Mouse (Mus musculus): ENCODE results near the gene Anks1.
A peak's percentile ranks its signal among the peaks of the same experiment; 100 is the strongest.
"Not testable (repeated sequence)": the region's sequence is repeated elsewhere in the genome, so short reads cannot be mapped to it uniquely, and the experiment has no call there.

The Anks1 gene

DNA sequence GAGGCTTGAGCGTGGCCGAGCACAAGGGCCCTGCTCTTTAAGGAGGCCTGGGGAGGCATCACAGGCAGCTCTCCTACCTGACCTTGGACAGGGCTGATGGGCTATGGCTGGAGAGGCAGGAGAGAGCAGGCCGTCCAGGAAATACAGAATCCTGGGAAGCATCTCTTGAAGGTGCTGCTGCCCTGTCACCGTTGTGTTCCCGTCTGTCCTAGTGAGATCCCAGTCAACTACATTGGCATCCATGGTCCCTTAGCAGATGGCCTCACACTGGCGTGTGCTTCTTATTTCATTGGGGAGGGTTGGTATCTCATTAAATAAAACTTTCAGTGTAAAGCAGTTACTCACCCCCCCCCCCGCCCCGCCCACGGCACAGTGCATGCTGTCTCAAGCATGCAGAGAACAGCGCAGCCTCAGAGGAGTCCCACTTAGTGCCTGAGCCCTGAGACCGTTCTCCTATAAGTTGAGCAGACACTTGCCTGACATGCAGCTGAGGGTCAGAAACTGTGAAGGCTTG lies 57.5 kb downstream of the Anks1 start:
- DNase-seq (ENCODE audit: low spot score): no peak

DNA sequence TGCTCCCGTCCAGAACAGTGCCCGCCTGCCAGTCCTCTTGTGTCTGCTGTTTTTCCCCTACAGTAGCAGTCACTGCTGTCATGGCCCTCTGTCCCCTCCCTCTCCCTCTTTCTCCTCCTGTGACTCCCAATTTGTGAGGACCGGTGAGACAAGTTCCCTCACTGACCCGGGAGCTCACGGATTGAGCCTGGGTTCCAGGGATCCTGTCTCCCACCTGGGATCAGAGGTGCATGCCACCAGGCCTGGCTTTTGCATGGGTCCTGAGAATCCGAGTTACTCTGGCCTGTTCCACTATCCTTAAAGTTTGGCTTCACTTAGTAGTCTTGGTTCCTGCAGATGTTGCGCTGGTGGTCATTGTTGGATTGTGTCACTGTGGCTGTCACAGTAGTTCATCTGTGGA lies 58.4 kb downstream of the Anks1 start:
- no peak for DNase-seq (ENCODE audit: low spot score)

DNA sequence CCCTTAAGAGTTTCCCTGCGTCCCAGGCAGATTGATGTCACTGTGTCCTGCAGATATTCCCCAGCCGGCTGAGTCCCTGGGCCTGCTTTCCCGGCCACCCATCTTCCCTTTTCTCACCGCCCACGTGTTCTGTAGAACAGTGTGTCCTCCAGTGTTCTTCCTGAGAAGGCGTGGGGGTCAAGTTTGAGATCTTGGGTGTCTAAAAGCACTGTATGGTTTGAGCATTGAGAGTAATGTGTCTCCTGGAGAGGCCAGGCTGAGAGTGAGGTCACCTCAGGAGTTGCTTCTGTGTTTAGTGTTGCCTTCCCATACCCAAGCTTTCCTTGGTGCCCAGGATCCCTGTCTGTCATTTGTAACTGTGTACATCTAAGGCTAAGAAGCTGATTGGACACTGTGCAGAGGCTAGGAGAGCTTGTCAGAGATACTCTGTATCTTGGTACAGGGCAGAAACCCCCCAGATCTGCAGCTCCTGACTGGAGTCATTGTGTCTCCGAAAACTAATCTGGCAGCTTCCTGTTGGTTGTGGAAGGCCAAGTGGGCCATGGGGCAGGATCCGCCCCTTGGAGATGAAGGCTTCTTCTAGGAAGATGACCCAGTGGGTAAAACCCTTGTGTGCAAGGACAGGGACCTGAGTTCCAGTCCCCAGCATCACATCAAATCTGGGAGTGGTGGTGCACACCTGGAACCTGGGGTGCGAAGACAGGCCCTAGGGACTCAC lies 59.1 kb downstream of the Anks1 start:
- DNase-seq (ENCODE audit: low spot score): no peak

DNA sequence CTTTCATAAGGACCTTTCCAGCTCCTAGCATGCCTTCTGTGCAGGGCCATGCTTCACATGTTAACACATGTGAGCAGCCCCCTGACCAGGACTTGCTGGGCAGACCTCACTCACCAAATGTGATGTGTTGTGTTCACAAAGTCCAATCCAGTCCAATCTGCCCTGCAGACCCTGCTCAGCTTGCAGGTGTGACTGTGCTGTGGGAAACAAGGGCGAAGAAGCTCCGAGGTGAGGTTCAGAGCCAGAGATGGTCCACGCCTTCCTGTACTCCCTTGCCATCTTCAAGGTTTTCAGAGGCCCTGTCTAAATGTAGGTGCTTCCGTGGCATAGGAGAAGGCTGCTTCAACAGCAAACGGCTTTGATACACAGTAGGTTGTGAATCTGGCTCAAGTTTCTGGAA lies 59.8 kb downstream of the Anks1 start:
- DNase-seq (ENCODE audit: low spot score): no peak

DNA sequence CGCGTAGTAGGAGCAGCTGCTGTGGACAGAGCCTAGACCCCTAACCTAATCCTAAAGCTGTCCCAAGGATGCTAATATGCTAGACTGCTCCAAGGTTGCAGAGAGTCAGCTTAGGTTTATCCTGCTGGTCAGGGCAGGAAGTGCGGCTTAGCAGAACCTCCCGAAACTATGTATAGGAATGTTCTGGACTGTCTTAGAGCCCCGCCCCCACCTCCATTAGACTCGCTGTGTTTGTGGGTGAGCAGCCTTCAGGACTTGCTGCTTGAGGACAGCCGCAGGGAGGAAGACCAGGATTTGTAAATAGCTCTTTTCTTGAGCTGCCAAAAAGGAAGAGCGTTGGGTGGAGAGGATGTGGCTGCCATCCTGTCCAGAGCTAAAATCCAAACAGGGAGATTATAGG lies 60.3 kb downstream of the Anks1 start:
- DNase-seq (ENCODE audit: low spot score): peak; percentile 29

DNA sequence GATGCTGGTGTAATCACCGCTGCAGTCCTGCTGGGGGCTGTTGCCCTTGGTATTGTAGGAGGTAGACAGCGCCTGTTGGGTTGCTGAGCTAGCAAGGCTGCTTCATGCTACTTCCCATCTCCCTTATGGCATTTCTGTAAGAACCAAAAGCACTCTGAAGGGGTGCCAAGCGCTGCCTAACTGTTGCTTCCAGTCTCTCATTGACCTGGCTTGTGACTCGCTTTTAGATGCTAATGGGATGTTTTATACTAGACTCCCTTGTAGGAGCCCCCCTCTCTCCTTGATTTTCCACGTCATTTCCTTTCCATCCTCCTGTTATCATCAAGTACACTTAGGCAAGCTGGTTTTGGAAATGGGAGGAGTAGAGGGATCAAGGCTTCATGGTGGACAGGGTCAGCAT lies 60.8 kb downstream of the Anks1 start:
- no peak for DNase-seq (ENCODE audit: low spot score)

DNA sequence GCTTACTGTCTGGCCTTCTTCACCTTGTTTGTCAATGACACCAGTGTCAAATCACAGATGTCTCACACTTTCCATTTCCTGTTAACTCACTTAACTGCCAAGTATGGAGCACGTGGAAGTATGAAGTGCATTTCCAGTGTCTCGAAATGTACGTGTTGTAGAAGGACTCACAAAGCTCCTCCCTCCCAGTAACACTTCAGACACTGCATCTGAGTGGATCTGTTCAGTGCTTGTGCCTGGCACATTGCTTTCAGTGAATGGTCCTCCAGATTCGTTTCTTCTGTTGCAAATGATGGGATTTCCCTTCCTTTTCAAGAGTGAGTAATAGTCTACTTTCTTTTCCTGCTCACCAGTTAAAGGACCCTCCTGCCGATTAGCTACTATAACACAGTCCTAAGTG lies 61.2 kb downstream of the Anks1 start:
- DNase-seq (ENCODE audit: low spot score): no peak

DNA sequence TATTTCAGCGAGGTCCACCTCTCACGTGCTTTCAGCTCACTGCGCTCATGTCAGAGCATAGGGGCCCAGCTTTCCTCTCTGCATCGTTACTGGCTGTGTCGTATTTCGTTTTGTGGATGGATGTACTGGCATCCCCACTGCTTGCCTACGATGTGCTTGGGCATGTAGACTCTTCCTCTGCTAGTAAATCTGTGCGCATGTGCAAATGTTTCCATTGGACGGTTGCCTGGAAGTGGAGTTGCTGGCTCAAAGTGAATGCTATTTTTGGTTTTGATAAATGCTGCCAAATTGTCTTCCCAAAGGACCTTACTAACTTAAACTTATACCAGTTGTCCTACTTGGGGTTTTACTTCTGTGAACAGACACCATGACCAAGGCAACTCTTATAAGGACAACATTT lies 62.4 kb downstream of the Anks1 start:
- no peak for DNase-seq (ENCODE audit: low spot score)

DNA sequence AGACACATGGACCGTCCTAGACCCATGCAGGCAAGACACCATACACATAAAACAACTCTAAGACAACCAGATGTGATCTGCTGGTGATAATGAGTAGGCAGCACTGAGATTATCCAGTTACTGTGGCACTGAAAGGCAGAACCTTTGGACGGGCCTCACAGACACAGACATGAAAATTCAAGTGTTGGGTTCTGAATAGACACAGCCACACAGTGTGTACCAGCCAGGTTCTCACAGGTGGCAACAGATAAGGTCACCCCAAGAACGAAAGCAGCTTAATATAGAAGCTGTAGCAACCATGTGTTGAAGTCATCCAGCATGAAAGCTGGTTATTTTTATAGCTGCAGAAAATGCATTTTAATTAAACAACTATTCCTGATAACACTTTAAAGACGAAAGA lies 64.2 kb downstream of the Anks1 start:
- DNase-seq (ENCODE audit: low spot score): no peak

DNA sequence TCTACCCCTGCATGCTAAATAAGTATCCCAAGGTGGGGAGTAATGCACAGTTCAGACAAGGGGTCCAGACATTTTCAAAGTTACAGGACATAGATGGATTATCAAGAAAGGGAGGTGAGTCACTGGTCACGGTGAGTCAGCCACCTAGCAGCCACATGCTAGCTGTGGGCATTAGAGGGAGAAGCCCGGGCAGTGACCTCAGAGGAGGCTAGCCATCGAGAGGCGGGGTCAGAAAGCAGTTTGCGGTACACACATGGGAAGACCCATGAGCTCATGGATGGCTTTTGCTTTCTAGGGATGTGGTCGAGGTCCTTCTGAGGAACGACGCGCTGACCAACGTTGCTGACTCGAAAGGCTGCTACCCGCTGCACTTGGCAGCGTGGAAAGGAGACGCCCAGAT lies 67.2 kb downstream of the Anks1 start:
- DNase-seq (ENCODE audit: low spot score): no peak

DNA sequence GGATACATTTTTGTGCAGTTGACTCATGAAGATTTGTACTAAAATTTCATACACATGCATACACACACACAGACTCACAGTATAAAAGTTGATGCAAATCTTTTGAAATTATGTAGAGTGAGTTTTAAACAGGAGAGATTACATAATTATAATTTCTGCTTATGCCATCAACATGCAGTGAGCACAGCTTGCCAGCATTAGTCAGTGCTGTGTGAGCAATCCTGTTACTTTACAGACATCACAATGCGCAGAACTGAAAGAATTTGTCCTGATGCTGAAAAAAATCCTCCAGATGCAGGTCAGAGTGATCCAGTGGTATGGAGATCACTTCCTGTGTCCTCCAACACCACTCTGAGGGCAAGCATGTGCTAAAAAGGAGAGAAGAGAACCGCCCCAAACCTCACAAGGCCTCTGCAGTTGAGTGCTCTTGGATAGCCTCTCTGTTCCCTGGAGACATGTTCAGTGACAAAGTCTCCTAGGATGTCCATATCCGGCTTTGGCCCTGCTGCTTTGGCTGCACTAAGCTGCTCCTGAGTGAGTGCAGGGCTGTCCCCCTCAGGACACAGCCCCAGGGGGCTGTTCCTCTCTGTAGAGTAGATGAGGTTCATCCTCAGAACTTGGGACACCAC lies 68.0 kb downstream of the Anks1 start:
- no peak for DNase-seq (ENCODE audit: low spot score)

DNA sequence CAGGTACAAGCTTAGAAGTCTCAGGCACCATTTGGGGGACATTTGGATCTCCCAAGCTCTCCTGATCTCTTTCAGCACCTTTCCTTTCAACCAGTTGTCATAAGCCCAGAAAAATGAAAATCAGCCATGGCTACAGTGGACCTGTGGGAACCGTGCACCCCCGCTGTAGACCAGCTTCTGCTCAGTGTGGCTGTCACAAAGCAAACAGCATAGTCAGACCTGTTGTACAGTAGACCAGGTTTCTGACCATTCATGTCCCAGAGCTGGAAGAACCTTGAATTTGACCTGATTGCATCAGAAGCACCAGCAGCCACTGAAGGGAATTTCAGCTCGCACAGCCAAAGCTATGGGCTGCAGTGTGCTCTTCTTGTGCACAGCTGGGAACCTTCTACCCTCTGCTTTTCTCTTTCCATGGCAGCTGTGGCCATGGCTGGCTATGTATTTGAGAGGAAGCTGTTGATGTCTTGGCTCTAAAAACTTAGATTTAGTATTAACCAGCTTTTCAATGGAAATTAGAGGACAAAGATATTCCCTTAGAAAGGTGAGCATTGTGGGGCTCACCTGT lies 71.4 kb downstream of the Anks1 start:
- no peak for DNase-seq (ENCODE audit: low spot score)

DNA sequence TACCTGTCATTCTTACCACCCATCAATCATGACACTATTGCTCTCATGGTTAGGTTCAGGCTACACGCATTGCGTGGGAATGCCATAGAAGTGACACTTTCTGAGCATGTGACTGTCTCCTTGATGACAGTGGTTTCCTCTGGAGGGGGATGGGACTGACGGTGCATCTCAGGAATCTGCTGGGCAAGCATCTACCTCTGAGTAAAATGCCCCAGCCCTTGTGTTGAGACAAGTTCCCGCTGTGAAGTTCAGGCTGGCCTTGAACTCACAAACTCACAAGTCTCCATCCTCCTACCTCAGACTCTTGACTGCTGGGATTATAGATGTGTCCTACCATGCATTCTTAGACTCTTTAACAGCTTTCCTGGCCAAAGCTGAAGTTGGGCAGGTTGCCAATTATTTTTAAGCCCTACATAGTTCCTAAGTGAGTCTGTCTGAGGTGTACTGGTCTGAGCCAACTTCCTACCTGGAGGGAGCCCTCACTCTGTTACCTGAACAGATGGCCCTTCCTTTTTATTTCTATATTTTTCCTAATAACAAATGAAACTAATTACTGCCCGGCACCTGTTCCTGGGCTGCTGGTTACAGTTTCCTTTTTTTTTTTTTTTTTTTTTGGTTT lies 72.5 kb downstream of the Anks1 start:
- DNase-seq (ENCODE audit: low spot score): no peak

DNA sequence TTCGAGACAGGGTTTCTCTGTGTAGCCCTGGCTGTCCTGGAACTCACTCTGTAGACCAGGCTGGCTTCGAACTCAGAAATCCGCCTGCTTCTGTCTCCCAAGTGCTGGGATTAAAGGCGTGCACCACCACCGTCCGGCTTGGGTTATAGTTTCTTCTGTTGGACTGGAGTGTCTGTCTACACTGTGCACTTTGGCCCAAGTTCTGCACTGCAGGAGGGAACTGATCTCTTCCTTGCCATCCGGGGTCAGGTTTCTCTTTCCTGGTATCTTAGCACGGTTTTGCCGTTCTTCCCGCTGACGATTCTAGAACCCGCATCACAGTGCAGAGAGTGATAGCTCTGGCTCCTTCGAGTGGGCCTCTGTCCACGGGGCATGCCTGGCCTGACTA lies 73.0 kb downstream of the Anks1 start:
- not testable (repeated sequence) for DNase-seq (ENCODE audit: low spot score)

DNA sequence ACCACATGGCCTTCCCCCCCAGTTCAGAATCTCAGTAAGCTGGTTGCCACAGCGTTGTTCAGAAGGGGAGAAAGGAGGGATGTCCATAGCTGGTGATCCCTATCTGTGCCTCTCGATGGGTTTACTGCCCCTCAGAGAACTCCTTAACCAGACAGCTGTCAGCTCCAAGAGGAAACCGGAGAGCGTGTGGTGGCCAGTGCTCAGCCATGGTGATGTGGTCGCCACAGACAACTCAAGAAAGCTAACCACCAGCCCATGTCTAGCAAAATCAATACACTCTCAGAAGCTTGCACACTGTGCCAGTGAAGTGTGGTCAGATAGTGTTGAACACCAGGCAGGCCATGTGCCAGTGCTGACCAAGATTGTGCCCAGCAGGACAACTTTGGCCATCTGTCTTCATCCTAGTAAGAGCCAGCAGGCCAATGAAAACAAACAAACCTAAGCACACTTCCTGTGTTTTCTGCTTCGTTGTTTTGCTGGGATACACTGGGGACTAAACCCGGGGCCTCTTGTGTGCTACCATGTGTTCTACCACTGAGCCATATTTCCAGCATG lies 73.7 kb downstream of the Anks1 start:
- DNase-seq (ENCODE audit: low spot score): no peak

DNA sequence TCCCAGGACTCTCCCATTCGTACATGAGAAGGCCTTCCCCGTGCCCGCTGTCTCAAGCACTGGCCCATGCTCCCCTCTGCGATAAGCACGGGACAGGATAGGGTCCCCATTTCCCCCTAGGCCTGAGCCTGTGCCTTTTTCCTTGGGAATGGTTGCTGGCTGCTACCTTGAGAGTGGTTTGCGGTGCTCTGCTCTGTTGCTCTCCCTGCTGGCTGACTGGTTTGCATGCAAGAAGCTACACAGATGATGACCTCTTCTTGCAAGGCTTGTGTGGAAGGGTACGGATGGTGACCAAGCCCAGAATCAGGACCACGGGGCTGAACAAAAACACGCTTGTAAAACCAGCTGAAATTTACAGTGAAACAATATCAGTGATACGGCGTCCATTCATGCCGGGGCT lies 75.3 kb downstream of the Anks1 start:
- no peak for DNase-seq (ENCODE audit: low spot score)

DNA sequence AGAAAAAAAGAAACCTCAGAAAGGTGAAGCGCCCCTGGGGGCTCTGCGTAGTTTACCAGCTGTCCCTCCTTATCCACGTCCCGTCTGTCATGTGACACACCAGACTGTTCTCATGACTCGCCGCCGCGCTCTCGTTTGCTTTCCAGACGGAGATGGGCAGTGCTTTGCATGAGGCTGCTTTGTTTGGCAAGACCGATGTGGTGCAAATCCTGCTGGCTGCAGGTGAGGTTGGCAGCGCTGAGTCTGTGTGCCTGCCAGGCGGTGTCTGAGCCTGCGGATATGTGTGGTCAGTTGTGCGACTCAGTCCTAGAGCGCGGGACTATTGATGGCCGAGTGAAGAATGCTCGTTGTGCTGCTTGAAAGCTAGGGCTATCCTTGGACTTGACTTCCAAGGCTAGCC lies 77.0 kb downstream of the Anks1 start:
- DNase-seq (ENCODE audit: low spot score): no peak

DNA sequence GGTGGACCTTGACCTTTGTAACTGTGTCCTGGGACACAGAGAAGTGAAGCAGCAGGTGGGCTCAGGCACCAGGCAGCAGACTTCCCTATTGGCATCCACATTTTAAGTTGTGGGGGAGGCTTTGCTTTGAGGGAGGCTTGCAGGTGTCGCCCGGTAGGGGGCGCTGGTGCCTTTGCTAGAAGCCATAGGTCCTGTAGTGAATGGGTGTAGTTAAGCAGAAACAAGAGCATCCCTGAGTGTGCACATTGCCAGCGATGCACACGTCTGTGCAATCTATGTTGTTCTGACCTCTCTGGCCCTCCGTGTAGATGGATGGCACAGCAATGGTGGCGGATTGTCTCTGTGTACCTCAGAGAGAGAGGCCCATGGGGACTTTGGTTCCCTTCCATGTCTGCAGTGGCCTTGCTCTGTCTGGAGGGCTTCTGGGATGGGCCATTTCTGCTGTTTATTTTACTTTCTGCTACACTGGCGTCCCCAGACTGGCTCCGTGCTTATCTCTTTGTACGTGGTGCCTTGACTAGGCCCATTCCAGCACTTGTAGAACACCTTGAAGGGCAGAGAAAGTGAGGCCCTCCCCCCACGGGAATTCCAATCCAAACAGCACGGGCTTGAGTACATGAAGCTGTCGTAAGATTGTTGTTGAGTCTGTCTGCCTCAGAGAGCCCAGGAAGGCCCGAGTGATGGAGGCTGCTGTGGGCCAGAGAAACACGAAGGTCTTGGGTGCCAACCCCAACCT lies 80.9 kb downstream of the Anks1 start:
- DNase-seq (ENCODE audit: low spot score): peak; percentile 89

DNA sequence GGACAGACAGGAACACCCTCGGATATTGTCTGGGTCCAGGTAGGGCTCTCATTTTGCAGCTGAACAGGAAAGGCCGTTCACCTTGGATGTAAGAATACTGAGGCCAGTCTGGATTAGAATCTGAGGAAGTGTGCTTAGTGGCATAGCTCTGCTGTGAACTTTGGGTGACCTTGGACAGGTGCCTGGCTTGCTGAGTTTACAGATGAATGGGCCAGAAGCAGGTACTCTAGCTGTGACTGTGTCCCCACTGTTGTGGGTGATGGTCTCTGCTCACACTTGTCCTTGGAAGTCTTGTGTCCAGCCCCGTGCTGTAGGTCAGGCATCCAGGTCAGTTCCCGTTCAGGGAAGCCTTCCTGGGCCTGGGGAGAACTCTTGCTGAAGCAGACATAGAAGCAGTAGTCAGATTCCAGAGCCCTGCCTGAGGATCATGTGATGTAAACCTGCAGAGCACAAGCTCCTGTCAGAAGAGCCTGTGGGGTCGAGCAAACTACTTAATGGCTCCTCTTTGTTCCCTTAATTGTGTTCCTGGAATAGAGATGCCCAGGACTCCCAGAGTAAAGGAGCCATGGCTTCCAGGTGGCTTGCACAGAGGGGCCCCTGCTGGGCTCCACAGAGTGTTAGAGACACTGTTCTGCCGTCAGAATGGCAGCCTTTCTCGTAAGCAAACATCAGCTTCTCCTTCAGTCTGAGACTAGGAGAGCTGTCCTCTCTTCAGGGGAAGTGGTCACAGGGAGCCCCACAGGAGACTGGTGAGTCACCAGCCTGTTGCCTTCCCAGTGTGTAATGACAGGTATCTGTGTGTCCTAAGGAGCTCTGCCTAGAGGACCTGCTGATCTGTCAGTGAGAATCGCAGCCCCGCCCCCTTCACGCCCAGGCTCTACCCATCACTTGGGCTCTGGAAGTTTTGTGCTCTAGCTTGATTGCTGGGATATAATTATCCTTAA lies 85.2 kb downstream of the Anks1 start:
- no peak for DNase-seq (ENCODE audit: low spot score)

DNA sequence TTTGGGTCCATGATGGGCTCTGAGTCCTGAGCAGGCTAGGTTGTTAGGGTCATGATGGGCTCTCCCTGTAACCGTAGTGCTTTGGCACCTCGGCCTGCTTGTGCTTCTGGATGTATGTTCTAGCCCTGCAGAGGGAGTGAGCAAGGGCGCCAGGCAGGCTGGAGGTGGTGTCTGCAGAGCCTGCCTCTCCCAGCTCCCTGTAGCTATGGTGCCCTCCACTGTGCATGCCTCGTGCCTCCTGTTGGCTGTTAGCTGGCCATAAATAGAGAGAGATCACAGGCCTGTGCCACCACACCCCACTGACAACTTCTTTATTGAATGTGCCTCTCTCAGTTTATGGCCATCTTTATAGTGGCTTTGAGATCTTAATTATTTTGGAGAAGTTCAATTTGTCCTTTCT lies 87.2 kb downstream of the Anks1 start:
- DNase-seq (ENCODE audit: low spot score): no peak

DNA sequence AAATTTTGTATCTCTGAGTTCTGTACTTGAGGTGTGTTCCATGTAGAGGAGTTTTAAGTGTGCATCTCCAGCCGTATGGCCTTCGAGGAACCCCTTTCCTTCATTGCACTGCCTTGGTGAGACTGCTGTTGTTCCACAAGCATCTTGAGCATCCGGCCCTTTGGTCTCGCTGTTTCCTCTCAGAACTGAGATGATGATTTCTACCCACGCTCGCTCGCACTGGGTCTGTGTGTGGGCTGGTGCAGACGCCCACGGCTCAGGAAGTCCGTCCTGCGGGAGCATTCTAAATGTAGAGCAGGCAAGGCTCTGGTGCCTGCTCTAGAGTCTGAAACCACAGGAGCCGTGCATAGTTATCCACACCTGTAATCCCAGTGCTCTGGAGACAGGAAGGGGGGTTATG lies 88.1 kb downstream of the Anks1 start:
- no peak for DNase-seq (ENCODE audit: low spot score)
